Mouse (Mus musculus): ENCODE results near the gene Snap23.
A peak's percentile ranks its signal among the peaks of the same experiment; 100 is the strongest.

Snap23 gene

DNA sequence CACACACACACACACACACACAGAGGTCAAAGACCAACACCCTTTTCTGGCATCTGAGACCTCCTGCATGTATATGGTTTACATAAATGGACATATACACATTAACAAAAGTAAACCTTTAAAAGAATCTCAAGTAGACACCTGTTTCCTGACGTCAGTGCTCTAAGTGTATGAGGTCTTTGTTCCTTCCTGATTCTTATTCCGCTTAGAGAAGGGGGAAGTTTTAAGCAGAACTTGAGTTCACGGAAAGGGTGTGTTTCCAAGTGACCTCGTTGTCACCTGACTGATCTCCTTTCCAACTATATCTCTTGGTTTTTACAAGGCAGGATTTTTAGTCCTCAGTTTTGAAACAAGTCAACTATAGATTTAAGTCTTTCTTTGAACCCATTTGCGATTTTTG is 10.8 kb downstream of the Snap23 start:
- no peak for DNase-seq (ENCODE audit: extremely low spot score, low spot score)

DNA sequence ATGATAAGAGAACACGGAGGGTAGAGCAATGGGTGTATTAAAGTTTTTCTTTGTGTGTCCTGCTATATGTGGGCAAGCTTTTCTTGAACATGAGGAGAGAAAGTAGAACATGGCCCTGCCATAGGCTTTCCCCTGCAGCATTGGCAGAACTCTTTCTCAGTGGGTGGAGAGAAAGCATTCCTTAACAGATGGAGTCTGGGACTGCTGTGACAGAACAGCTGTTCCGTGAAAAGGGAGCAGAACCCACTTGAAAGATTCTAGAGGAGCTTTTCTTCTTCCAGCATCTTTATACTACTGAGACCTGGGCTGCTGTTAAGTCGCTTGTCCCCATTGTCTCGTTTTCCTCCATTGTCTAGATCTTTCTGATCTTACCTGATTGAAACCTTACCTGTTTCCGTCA is 22.3 kb downstream of the Snap23 start:
- no peak for DNase-seq (ENCODE audit: extremely low spot score, low spot score)

DNA sequence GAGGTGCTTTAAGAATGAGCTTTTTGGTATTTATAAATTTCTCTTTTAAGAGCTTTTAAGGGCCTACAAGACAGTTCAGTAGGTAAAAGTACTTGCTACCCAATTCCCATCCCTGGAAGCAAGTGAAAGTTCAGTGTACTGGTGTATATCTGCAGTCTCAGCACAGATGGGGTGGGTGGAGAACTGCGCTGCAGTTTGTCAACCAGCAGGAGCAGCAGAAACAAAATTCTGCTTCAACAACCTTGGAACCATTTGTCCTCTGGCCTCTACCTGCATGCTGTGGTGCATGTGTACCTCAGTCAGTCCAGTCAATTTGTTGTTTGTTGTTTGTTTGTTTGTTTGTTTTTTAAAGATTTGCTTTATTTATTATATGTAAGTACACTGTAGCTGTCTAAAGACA is 24.8 kb downstream of the Snap23 start:
- DNase-seq (ENCODE audit: extremely low spot score, low spot score): no peak

DNA sequence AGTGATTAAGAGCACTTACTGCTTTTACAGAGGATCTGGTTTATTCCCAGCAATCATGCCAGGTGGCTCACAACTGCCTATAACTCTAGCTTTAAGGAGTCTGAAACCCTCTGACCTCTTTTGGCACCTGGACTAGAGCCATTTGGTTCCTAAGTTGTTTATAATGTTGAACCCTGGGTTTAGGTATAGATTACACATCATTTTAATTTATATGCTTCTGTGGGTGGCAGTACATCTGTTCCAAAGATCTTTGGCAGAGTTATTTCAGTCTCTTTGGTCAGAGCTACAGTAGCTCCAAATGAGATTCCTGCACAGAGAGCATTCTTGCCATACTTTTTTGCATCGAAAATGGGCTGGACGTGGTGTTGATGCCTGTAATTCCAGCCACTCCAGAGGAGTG is 30.3 kb downstream of the Snap23 start:
- DNase-seq (ENCODE audit: extremely low spot score, low spot score): no peak

DNA sequence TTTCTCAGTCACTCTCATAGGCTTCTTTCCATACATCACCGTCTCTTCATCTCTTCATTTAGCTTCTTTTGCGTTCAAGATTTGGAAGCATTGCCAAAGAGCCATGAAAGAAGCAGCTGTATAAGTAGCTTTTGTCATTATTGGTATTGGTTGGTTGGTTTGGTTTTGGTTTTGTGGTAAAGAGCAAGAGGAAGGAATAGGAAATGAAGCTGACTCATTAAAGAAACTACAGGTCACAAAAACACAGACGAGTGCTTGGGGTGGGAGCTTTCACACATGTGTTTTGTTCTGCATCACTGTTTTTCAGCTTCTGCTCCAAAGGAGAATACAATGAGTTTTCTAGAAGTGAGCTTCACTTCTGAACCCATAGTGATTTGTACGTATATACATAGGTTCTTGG is 32.0 kb downstream of the Snap23 start:
- DNase-seq (ENCODE audit: extremely low spot score, low spot score): no peak

DNA sequence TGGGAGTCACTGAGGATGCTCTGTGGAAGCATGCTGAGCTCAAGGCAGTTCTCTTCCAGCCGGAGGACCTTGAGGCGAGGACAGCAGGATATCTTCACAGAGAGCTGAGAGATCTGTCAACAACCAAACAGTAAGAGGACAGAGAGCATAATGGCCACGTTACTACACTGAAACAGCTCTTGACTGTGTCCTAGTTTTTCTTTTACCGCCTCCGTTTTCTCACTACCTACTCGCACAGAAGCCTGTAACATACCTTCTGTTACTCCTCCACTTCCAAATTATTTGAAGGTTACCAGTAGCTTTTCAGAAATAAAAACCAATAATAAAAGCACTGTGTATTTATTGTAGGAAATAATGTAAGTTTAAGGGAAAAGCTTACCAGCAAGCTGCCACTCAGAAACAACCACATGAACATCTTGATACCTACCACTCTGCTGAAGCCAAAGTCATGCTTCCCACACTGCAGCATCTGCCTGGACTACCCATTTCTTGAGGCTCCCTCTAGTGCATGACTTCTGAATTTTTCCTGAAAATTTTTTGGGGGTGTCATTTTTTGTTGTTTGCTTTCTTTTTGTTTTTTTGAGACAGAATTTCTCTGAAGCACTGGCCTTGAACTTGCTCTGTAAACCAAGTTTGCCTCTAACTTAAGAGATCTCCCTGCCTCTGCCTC is 38.7 kb downstream of the Snap23 start:
- DNase-seq (ENCODE audit: extremely low spot score, low spot score): no peak

DNA sequence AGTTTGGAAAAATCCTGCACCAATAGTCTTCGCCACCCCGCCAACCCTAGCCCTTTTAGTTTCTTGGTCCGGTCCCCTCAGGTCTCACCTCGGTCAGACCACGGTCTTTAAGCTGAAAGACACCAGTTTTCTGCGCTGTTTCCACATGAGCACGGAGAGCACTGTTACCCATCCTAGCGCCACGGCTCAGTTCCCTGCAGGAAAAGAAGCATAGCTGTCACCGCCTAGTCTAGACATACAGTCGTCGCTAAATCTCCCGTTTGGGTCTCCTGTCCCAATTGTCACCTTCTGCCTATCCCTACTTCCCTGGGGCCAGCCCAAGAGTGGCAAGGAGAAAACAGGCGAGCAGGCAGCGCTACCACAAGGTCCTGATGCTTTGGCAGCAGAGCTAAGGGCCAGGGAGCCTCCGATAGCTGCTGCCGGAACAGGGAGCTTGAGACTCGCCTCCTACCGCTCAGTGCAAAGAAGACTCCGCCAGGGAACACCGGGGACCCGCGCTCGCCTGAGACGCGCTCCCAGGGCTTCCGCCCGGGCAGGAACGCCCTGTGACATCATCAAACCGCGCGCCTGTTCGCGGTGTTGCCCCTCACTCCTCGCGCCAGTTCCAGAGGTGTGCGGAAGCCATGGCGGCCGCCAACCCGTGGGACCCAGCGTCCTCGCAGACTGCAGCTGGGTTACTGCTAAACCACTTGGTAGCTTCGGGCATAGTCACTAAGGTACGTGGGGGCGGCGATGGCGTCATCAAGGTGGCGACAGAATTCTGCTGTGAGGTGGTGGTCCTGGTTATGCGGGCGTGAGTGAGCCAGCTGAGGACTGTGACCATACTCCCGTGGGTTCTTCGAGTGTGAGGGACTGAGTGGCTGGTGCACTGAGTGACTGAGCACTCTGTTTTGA is 41.6 kb downstream of the Snap23 start, which contains the start of the genes Haus2 and Lrrc57:
Gene Haus2 (plus strand): TSS at position 554 of the 894 bp plus-strand sequence.
Gene Lrrc57 (minus strand): TSS at position 691 of the 894 bp plus-strand sequence.
- peak; percentile 96 for DNase-seq (ENCODE audit: extremely low spot score, low spot score)

DNA sequence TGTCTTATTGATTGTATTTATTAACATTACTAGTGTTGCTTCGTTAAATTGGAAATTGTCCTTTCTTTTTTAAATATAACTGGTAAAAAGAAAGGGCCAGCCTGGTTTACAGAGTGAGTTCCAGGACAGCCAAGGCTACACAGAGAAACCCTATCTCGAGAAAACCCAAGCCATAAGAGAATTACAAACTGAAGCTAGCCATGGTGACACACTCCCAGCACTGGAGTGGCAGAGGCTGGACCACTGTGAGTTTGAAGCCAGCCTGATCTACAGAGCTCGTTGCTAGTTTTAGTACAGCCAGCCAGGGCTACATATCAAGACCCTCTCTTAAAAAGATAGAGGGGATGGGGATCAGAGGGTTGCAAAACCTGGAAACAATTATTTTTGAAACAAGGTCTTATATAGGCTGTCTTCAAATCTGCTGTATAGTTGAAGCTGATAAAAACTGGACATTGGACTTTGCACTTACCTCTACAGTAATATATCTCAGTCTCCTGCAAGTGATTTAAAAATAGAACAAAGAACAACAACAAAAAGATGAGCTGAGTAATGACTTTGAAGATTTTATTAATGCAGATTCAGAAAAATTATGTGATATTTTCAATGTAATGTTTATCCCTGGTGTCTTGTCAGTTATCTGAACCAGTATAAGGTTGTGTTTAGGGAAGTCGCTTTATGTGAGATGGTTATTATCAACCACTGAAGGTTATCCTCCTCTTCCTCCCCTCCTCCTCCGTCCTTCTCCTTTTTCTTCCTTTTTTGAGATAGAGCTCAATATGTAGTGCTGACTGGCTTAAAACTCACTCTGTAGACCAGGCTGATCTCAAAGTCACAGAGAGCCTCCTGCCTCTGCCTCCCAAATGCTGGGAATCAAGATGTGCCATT is 49.0 kb downstream of the Snap23 start:
- no peak for DNase-seq (ENCODE audit: extremely low spot score, low spot score)

DNA sequence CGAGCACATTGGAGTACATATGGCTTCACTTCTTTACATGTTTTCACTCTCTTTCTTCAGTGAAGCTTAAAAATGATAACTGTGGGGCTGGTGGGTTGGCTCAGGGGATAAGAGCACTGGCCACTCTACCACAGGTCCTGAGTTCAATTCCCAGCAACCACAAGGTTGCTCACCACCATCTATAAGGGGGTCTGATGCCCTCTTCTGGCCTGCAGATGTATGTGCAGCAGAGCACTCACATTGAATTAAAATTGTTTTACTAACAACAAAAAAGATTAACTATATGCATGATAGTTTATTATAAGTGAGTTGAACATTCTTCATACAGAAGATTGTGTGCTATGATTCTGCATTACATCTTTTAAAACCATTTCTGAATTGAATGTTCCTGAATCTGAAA is 52.1 kb downstream of the Snap23 start:
- DNase-seq (ENCODE audit: extremely low spot score, low spot score): no peak

DNA sequence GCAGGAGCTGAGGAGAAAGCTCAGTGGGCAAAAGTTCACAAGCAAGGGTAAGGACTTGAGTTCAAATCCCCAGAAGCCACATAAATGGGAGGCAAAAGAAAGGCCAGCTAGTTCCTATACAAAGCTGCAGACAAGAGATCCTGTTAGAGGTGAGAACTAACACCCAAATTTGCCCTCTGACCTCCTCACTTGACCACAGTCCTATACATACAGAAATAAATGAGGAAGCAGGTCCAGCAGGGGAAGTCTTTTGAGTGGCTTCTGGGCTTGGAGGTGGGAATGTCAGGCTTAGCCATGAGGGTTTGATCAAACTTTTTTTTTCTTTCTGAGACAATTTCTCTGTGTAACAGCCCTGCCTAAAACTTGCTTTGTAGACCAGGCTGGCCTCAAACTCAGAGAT is 55.4 kb downstream of the Snap23 start:
- no peak for DNase-seq (ENCODE audit: extremely low spot score, low spot score)

DNA sequence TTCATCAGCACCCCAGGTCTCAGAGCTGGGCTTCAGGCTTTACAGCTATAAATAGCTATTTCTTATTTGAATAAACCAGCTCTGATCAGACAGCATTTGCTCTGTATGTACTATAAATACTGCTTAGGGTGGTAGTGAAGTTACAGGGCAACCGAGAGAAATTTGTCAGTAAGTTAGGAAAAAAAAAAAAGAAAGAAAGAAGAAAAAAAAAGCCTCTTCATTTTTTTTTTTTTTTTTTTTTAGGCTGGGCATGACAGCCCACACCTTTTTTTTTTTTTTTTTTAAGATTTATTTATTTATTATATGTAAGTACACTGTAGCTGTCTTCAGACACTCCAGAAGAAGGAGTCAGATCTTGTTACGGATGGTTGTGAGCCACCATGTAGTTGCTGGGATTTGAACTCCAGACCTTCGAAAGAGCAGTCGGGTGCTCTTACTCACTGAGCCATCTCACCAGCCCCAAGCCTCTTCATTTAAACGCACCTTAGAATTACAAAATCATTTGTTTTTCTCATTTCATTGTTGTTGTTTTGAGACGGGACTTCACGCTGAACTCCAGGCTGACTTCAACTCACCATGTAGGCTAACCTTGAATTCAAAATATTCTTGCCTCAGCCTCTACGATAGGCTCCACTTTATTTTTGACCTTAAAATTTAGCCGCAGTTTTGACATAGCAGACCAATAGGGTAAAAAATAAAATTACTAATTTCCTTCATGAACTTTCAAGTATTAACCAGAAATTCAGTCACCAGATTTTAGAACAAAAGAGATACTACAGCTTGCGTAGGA is 60.8 kb downstream of the Snap23 start:
- DNase-seq (ENCODE audit: extremely low spot score, low spot score): peak; percentile 28

DNA sequence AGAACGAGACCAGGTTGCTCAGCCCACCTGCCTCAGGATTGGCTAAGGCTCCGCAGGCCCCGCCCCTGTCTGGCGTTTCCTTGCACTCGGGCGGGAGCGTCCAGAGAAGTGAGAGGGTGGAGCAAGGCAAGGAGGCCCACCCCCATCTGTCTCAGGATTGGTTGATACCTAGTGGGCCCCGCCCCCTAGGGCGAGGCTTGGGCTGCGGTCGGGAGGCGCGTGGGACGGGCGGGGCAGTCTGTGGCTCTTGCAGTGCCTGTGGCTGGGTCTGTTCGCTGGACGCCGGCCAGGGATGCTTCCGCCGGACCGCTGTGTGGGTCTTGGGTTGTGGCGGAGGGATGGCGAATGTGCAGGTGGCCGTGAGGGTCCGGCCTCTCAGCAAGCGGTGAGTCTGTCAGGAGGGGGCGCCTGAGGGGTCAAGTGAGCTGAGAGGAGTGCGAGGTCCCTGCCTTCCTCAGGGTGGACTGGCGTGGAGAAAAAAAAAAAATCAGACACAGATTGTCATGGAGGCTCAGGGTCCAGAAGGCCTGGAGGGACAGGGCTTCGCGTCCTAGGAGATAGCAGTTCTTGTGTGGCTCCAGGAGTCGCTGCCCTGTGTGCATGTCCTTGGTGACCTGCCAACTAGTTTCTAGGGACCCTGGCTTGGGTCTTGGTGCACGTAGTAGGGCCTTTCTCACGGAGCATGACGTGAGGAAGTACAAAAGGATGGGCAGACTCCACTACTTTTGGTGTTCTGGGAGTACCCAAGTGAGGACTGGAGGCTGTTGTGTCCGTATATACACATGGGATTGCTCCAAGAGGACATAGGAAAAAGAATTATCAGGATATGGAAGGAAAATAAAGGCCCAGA is 61.6 kb downstream of the Snap23 start, which contains the start of gene Stard9:
Gene Stard9 (plus strand): TSS at position 236 of the 850 bp plus-strand sequence.
- peak; percentile 94 for DNase-seq (ENCODE audit: extremely low spot score, low spot score)

DNA sequence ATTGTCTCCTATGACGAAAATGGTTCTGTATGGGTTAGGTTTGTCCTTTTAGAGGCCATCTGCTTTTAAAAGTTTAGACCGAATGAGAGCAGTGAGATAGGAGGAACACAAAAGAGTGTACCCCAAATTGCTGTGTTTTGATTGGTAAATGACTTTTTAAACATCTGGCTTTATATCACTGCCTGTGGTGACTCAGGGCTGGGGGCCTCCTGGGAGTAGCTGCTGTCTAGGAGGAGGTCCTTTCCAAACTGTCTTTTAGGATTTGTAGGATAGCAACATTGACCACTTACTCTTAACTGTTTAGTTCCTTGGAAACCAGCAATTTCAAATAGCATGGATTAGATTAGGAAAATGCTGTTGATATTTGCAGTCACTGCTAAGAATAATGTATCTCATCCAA is 62.8 kb downstream of the Snap23 start:
- no peak for DNase-seq (ENCODE audit: extremely low spot score, low spot score)

DNA sequence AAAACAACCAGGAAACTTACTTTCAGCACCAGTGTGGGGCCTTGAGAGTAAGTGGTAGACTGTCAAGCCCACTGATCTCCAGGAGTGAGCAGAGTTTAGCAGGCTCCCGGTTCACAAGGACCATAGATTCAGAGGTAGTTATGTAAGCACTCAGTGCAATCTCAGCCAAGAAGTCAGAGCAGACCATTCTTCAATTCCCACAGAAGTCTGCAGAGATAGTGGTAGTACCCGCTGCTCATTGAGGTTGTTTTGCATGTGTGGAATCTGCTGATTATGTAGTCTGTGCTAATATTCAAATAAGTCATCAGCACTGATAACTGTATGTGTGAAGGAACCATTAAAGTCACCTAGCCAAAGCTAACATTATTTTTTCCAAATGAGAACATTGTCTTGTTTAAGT is 63.2 kb downstream of the Snap23 start:
- no peak for DNase-seq (ENCODE audit: extremely low spot score, low spot score)

DNA sequence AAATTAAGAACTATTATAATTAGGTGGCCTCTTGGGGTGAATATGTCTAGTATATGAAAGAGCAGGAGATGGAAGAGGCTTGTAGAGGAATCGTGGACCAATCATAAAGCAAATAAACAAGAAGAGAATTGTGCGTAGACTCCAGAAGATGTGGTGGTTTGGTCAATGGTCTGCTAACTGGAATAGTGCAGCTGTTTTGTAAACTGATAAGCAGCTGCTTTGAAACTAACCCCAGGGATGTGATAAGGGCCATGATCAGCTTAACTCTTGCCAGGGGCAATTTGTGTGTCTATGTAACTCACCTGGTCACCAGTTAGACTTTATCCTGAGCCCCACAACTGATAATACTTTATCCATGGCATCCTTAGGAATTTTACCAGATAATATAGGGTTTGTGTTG is 64.0 kb downstream of the Snap23 start:
- no peak for DNase-seq (ENCODE audit: extremely low spot score, low spot score)

DNA sequence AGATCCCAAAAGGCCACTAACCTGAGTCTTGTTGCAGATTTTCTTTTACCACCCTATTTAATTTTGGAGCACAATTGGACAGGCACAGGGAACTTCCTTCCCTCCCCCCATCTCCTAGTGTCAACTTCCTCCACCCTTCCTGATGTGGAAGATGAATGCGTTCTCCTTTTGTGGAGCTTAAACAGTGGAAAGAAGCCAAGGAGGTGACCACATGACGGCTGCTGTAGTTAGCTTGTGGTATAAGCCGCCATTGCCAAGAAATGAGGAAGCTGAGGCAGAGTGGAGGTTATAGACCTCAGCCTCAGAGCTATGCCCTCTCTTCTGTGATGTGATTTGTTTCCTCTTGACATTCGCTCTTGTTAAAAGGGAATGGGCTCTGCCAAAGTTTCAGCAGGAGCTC is 64.5 kb downstream of the Snap23 start:
- no peak for DNase-seq (ENCODE audit: extremely low spot score, low spot score)

DNA sequence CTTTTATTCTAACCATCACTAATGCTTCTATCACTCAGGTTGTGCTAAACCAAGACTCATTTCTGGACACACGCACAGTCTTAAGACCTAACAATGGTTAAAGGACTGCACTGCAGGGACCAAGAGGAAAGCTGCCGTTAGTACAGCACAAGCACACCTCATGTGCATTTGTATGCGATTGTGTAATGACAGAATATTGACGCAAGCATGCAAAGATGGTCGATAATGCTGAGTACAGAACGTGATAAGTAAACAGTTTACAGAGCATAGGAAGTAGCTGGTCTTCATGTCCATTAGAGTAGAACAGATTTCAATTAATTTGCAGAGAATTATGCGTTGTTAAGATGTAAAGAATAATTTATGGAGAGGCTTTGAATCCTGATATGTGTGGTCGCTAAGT is 73.4 kb downstream of the Snap23 start:
- no peak for DNase-seq (ENCODE audit: extremely low spot score, low spot score)

DNA sequence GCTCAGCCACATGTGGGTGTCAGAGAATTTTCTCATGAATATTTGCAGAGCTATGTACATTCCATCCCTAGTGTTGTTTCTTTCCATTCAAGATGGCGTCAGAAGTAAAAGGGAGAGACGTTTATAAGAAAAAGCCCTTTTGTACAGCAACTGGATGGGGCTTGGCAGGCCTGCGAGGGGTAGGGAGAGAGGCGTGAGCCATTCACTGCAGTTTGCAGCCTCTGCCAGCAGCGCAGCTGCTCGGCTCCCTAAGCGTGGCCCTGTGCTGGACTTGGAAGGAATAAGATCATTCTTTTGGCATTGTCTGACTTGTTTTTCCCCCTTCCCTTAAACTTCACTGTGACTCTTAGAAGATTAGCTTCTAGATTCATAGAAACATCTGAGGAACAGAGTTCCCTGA is 76.4 kb downstream of the Snap23 start:
- DNase-seq (ENCODE audit: extremely low spot score, low spot score): no peak

DNA sequence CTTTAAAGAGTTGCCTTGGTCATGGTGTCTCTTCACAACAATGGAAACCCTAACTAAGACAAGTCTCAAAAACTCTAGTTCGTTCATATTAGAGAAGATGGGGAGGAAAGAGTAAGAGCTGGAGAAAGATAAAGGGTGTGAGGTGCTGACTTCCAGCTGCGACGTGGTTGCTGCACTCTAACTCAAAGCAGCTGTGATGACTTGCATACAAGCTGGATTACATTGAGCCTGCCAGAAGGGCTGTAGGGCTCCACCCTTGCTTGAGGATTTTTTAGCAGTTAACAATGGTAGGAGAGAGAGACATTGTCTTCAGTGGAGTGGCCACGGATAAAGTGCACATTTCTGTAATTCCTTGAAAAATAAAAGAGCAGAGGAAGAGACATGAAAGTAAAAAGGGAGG is 79.3 kb downstream of the Snap23 start:
- no peak for DNase-seq (ENCODE audit: extremely low spot score, low spot score)

All from neural tube, embryonic 10.5 days (tissue).